Mouse (Mus musculus) testis, adult 2 months (tissue): ENCODE measurements around the gene Apba3. TPM values are rescaled to one million over a fixed set of nuclear protein-coding genes. Genes with fewer than 3 reads are reported as not detected.
A peak's percentile ranks its signal among the peaks of the same experiment; 100 is the strongest.

Source experiments
- H3K27ac ChIP-seq: fragments of 200-500 bp; 2 replicates; pipeline ENCODE4 v1.5.1; 2012; ENCODE audit warnings: low read depth, low read length; ENCODE audit not compliant: control insufficient read depth, insufficient read depth
- H3K27me3 ChIP-seq: fragments of 200-500 bp; 2 replicates; pipeline ENCODE4 v1.6.1; 2012; ENCODE audit warnings: mild to moderate bottlenecking, low read length, moderate library complexity; ENCODE audit not compliant: control insufficient read depth, insufficient read depth
- H3K36me3 ChIP-seq: fragments of 200-500 bp; 2 replicates; pipeline ENCODE4 v1.6.1; 2012; ENCODE audit warnings: mild to moderate bottlenecking, low read length; ENCODE audit not compliant: control insufficient read depth, insufficient read depth
- H3K4me1 ChIP-seq: fragments of 200-500 bp; 2 replicates; pipeline ENCODE4 v1.6.1; 2012; ENCODE audit warnings: low read length; ENCODE audit not compliant: control insufficient read depth, insufficient read depth
- H3K4me3 ChIP-seq: fragments of 200-500 bp; 2 replicates; pipeline ENCODE4 v1.5.1; 2012; ENCODE audit warnings: low read depth, mild to moderate bottlenecking, low read length, moderate library complexity, mixed read lengths; ENCODE audit not compliant: control insufficient read depth
- CTCF ChIP-seq: fragments of 200-500 bp; IDR thresholded peaks from 2 replicates; pipeline ENCODE4 v1.5.1; 2012; ENCODE audit warnings: low read depth, mild to moderate bottlenecking, inconsistent platforms, low read length, moderate library complexity; ENCODE audit not compliant: control insufficient read depth, insufficient read depth, insufficient replicate concordance
- POLR2A ChIP-seq: fragments of 200-500 bp; IDR thresholded peaks from 2 replicates; pipeline ENCODE4 v1.6.1; 2012; ENCODE audit warnings: low read depth, mild to moderate bottlenecking, inconsistent platforms, low read length, moderate library complexity; ENCODE audit not compliant: control insufficient read depth
- polyA plus RNA-seq: library from polyadenylated mRNA; depleted of rRNA; stranded (reverse); fragments of >200 nt; gene quantifications from 2 replicates; pipeline ENCODE4 v1.2.3, GENCODE M21; 2012

Gene Apba3
- polyA plus RNA-seq, 1 experiment, result 53.5 TPM

GRCm38 (mm10) chr10:81292554-81293333 is 26.0 kb downstream of the Apba3 start, which contains the start of gene Pip5k1c:
Gene Pip5k1c, plus strand, starts transcription at chr10:81292963.
- H3K27me3 ChIP-seq, result no peaks in the 10 kb centered on the region
- H3K4me1 ChIP-seq, result peaks cover 16% of the 10 kb centered on the region
- H3K36me3 ChIP-seq, result no peaks in the 10 kb centered on the region
- peak within 1 kb of the TSS; percentile 86 for H3K27ac ChIP-seq
- peak within 1 kb of the TSS; percentile 90 for H3K4me3 ChIP-seq
- TF ChIP-seq CTCF, result peak; percentile 87
- peak; percentile 44; the same call in 1 of the 2 replicates for TF ChIP-seq POLR2A

GRCm38 (mm10) chr10:81293334-81294030 is 26.7 kb downstream of the Apba3 start:
- Histone ChIP-seq H3K27me3 (no peaks in the 10 kb centered on the region), H3K4me3 (peak overlapping the region; percentile 90), H3K36me3 (no peaks in the 10 kb centered on the region), H3K4me1 (peaks cover 16% of the 10 kb centered on the region), H3K27ac (peak overlapping the region; percentile 3; the same call in 1 of the 2 replicates)
- TF ChIP-seq POLR2A (no peak), CTCF (no peak)

GRCm38 (mm10) chr10:81294442-81294841 is 27.7 kb downstream of the Apba3 start:
- Histone ChIP-seq H3K4me1 (peaks cover 16% of the 10 kb centered on the region), H3K36me3 (no peaks in the 10 kb centered on the region), H3K27me3 (no peaks in the 10 kb centered on the region), H3K27ac (no peak overlapping the region), H3K4me3 (no peak overlapping the region)
- no peak for TF ChIP-seq POLR2A
- TF ChIP-seq CTCF, result no peak

GRCm38 (mm10) chr10:81295185-81295584 is 28.4 kb downstream of the Apba3 start:
- Histone ChIP-seq H3K4me3 (no peak overlapping the region), H3K4me1 (peaks cover 16% of the 10 kb centered on the region), H3K27me3 (no peaks in the 10 kb centered on the region), H3K27ac (no peak overlapping the region), H3K36me3 (no peaks in the 10 kb centered on the region)
- TF ChIP-seq CTCF (no peak), POLR2A (no peak)

DNA sequence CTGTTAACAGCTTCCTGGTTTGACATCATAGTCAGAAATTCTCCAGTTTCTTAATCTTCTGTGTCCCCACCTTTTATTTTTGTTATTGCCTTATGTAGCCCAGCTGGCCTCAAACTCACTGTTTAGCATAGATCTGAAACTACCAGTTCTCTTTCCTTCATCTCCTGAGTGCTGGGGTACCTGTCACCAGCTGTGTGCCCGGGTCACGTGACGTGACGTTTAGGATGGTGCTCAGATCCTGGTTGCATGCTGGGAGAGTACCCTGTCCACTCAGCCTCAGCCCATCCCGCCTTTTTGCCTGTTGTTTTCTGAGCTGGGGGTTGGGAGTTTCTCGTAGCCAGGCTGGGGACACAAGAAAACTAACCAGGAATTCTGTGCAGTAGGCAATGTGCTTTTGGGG is 30.5 kb downstream of the Apba3 start:
- H3K4me1 ChIP-seq, result peaks cover 15% of the 10 kb centered on the region
- H3K36me3 ChIP-seq, result no peaks in the 10 kb centered on the region
- no peaks in the 10 kb centered on the region for H3K27me3 ChIP-seq
- TF ChIP-seq CTCF (no peak), POLR2A (no peak)
- no peak overlapping the region for H3K4me3 ChIP-seq
- no peak overlapping the region; the same call in 1 of the 2 replicates for H3K27ac ChIP-seq

DNA sequence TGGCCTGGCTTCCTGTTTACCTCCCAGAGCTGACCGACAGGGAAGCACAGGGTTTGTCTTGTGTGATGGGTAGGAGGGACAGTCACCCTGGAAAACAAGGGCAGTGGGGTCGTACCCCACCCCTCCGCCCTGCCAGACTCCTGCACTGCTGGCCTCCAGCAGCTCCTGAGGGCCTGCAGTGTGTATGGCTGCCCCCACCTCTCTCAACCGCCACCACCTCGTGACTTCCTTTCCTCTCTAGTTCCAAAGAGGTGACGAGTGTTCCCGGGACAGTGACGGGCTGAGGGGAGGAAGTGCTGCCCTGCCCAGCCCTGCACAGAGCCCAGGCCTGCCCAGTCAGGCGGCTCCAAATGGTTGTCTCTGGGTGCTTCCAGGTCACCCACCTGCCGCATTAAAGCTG is 31.1 kb downstream of the Apba3 start:
- H3K4me1 ChIP-seq, result peaks cover 12% of the 10 kb centered on the region
- TF ChIP-seq POLR2A (no peak), CTCF (no peak)
- no peaks in the 10 kb centered on the region for H3K27me3 ChIP-seq
- peak overlapping the region; percentile 45 for H3K27ac ChIP-seq
- H3K4me3 ChIP-seq, result no peak overlapping the region
- H3K36me3 ChIP-seq, result no peaks in the 10 kb centered on the region

- H3K27ac ChIP-seq, result no peak overlapping the region
- no peak for TF ChIP-seq CTCF
- TF ChIP-seq POLR2A, result no peak
- no peaks in the 10 kb centered on the region for H3K36me3 ChIP-seq
- no peak overlapping the region for H3K4me3 ChIP-seq
- H3K27me3 ChIP-seq, result no peaks in the 10 kb centered on the region
- peaks cover 8% of the 10 kb centered on the region for H3K4me1 ChIP-seq
Measured at GRCm38 (mm10) chr10:81298369-81299100, 31.8 kb downstream of the Apba3 start.
